Mouse (Mus musculus) embryonic fibroblast, embryonic 13.5 days (primary cell): ENCODE measurements around the gene Tex14. TPM values are rescaled to one million over a fixed set of nuclear protein-coding genes. Genes with fewer than 3 reads are reported as not detected.
"Not testable (repeated sequence)": the region's sequence is repeated elsewhere in the genome, so short reads cannot be mapped to it uniquely, and the experiment has no call there.

ENCODE experiments used
- H3K27ac ChIP-seq: 2 replicates; pipeline ENCODE4 v1.5.1; 2012; ENCODE audit warnings: low read length, control low read depth, inconsistent platforms; ENCODE audit not compliant: insufficient read depth
- H3K4me1 ChIP-seq: 2 replicates; pipeline ENCODE4 v1.6.1; 2011; ENCODE audit warnings: low read length; ENCODE audit not compliant: control insufficient read depth, insufficient read depth
- H3K4me3 ChIP-seq: 2 replicates; pipeline ENCODE4 v1.5.1; 2011; ENCODE audit warnings: mild to moderate bottlenecking, control low read depth, low read length; ENCODE audit not compliant: insufficient read depth
- CTCF ChIP-seq: IDR thresholded peaks from 2 replicates; pipeline ENCODE4 v1.5.1; 2011; ENCODE audit warnings: mild to moderate bottlenecking, control low read depth, low read length, moderate library complexity, borderline replicate concordance; ENCODE audit not compliant: insufficient read depth
- POLR2A ChIP-seq: IDR thresholded peaks from 2 replicates; pipeline ENCODE4 v1.6.1; 2011; ENCODE audit warnings: low read depth, mild to moderate bottlenecking, control low read depth, low read length, moderate library complexity
- polyA plus RNA-seq: library from polyadenylated mRNA; stranded (reverse); fragments of >200 nt; gene quantifications from 2 replicates; pipeline ENCODE4 v1.2.4, GENCODE M21; 2011; ENCODE audit warnings: low read depth; ENCODE audit not compliant: missing spikeins, insufficient read length

Tex14 gene
- polyA plus RNA-seq, 1 experiment = 0.11 TPM

- Histone ChIP-seq H3K27ac (no peak overlapping the region), H3K4me1 (no peaks in the 10 kb centered on the region), H3K4me3 (no peak overlapping the region)
- TF ChIP-seq POLR2A (no peak), CTCF (no peak)
Measured at GRCm38 (mm10) chr11:87436326-87437232, 31.7 kb downstream of the Tex14 start.

DNA sequence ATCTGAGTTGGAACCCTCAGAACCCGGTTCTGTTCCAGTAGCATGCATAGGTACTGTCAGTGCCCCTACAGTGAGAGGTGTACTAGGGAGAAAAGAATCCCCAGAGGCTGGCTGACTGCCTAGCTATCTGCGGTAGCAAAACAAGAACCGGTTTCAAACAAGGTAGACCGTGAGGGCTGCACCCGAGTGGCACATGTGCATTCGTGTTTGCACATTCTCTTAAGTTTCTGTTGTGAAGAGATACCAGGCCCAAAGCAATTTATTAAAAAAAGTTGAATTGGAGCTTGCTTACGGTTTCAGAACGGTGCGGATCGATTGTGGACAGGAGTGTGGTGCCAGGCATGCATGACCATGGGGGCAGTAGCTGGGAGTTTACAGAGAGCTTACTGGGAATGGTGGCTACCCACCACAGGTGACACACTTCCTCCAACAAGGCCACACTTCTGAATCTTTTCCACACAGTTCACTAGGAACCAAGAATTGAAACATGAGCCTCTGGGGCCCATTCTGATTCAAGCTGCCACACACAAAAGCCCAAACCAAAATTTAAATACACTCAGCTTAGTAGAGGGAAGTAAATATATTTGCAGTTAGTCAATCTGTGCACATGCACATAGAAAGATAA lies 35.0 kb downstream of the Tex14 start:
- Histone ChIP-seq H3K27ac (no peak overlapping the region), H3K4me1 (no peaks in the 10 kb centered on the region), H3K4me3 (no peak overlapping the region)
- TF ChIP-seq CTCF (no peak), POLR2A (no peak)

- TF ChIP-seq POLR2A = peak; percentile 24; the same call in 1 of the 2 replicates
- H3K4me1 ChIP-seq, H3K27ac ChIP-seq, H3K4me3 ChIP-seq: not testable (repeated sequence)
Measured at GRCm38 (mm10) chr11:87442643-87443372, 37.9 kb downstream of the Tex14 start.

DNA sequence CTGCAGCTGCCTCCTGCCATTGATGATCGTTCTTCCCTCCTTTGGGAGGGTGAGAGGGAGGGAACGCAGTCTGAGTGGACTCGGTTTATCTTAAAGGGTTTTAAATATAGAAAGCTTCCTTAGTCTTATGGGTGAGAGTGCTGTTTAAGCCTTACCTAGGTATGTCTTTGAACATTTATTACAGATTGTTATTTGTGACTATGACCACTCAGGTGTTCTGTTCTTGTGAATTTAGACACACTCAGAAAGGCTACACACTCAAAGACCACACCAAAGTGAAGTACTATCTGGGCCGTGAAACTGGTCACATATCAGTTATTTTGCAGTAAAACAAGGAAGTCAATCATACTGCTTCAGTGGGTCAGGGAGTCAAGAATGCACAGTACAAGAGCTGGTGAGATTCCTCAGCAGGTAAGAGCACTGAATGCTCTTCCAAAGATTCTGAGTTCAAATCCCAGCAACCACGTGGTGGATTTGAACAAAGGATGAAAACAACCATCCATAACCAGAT lies 38.6 kb downstream of the Tex14 start:
- Histone ChIP-seq H3K4me1 (no peaks in the 10 kb centered on the region; the same call in 1 of the 2 replicates), H3K27ac (no peak overlapping the region), H3K4me3 (no peak overlapping the region)
- TF ChIP-seq POLR2A (peak; percentile 99), CTCF (no peak)

DNA sequence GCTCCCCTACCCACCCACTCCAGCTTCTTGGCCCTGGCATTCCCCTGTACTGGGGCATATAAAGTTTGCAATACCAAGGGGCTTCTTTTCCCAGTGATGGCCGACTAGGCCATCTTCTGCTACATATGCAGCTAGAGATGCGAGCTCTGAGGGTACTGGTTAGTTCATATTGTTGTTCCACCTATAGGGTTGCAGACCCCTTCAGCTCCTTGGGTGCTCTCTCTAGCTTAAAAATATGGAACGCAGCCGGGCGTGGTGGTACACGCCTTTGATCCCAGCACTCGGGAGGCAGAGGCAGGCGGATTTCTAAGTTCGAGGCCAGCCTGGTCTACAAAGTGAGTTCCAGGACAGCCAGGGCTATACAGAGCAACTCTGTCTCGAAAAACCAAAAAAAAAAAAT lies 39.2 kb downstream of the Tex14 start:
- H3K27ac ChIP-seq, H3K4me1 ChIP-seq, H3K4me3 ChIP-seq: not testable (repeated sequence)

- no peak overlapping the region for H3K27ac ChIP-seq
- no peaks in the 10 kb centered on the region; the same call in 1 of the 2 replicates for H3K4me1 ChIP-seq
- H3K4me3 ChIP-seq = no peak overlapping the region
- TF ChIP-seq POLR2A = no peak
- no peak for TF ChIP-seq CTCF
Measured at GRCm38 (mm10) chr11:87444735-87445428, 40.0 kb downstream of the Tex14 start.

DNA sequence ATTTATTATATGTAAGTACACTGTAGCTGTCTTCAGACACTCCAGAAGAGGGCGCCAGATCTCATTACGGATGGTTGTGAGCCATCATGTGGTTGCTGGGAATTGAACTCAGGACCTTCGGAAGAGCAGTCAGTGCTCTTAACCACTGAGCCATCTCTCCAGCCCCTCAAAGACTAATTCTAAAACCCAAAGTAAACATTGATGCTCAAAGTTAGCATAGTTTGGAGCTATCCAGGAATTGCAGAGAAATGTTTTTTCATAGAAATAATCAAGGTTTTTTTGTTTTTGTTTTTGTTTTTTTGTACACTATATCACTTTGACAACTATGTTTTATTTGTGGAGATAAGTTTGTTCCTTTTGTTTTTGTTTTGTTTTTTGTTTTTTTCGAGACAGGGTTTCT lies 40.7 kb downstream of the Tex14 start:
- not testable (repeated sequence) for H3K27ac ChIP-seq, H3K4me1 ChIP-seq, H3K4me3 ChIP-seq

DNA sequence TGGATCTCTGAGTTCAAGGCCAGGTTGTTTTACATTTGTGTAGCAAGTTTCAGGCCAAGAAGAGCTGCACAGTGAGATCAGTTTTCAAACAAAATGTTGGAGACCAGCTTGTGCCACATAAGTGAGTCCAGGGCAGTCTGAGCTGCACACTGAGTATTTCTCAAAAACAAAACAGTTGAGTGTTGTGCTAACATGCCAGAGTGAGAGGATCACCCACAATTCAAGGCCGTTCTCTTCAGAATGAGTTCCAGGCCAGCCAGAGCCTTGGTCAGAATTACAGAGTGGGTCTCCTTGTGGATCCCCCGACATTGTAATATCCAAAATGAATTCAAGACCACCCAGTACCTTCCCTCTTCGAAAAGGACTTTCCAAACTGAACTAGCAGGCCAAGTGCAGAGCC lies 41.3 kb downstream of the Tex14 start:
- H3K4me1 ChIP-seq = no peaks in the 10 kb centered on the region; the same call in 1 of the 2 replicates
- H3K4me3 ChIP-seq = no peak overlapping the region
- TF ChIP-seq POLR2A = no peak
- no peak for TF ChIP-seq CTCF
- no peak overlapping the region for H3K27ac ChIP-seq

GRCm38 (mm10) chr11:87447429-87447828 lies 42.6 kb downstream of the Tex14 start:
- Histone ChIP-seq H3K4me1 (no peaks in the 10 kb centered on the region; the same call in 1 of the 2 replicates), H3K27ac (no peak overlapping the region), H3K4me3 (no peak overlapping the region)
- TF ChIP-seq POLR2A = no peak
- TF ChIP-seq CTCF = no peak

- peak; percentile 24 for TF ChIP-seq POLR2A
- peak overlapping the region; percentile 27; the same call in 1 of the 2 replicates for H3K4me3 ChIP-seq
- not testable (repeated sequence) for H3K27ac ChIP-seq, H3K4me1 ChIP-seq
Measured at GRCm38 (mm10) chr11:87448081-87448475, 43.2 kb downstream of the Tex14 start.
